Mouse (Mus musculus) CH12.LX (cell line): ENCODE measurements around the gene Rab11fip3. TPM values are rescaled to one million over a fixed set of nuclear protein-coding genes. Genes with fewer than 3 reads are reported as not detected.

Experiments used
- DNase-seq: peaks from one replicate; pipeline ENCODE4 v3.0.0-alpha.2; 2013; ENCODE audit errors: extremely low read depth
- H3K27ac ChIP-seq: 2 replicates; pipeline ENCODE4 v1.5.1; 2012; ENCODE audit warnings: low read depth, mild to moderate bottlenecking, control low read depth, moderate library complexity; ENCODE audit not compliant: insufficient read depth
- H3K27me3 ChIP-seq: replicated peaks from 2 replicates; pipeline ENCODE3; 2012; ENCODE audit warnings: inconsistent platforms
- H3K36me3 ChIP-seq, 2 experiments: replicated peaks in 1 of 2; 2 replicates each; pipeline versions ENCODE3 to v1.6.1; 2012; ENCODE audit warnings: inconsistent platforms in 1 of 2, low read length in 1 of 2, mild to moderate bottlenecking in 1 of 2, mixed read lengths in 1 of 2, moderate library complexity in 1 of 2; ENCODE audit not compliant: control insufficient read depth in 1 of 2, insufficient read depth in 1 of 2
- H3K4me1 ChIP-seq, 2 experiments: 2 replicates each; pipeline ENCODE4 v1.6.1; 2012; ENCODE audit warnings: inconsistent platforms in 1 of 2, moderate library complexity in 1 of 2; ENCODE audit not compliant: insufficient read depth in 2 of 2, control insufficient read depth in 1 of 2
- H3K4me2 ChIP-seq: 2 replicates; pipeline ENCODE4 v1.6.1; 2012; ENCODE audit warnings: low read depth, mild to moderate bottlenecking, control low read depth; ENCODE audit not compliant: poor library complexity, insufficient read depth, severe bottlenecking
- H3K4me3 ChIP-seq, 3 experiments: fragments of 150-350 bp in 1 of 3; sonication (generic) in 1 of 3; replicated peaks in 1 of 3; 2 replicates each; pipeline versions ENCODE3 to v1.5.1; 2011 to 2012; ENCODE audit warnings: low read depth in 2 of 3, low read length in 2 of 3, mild to moderate bottlenecking in 2 of 3, moderate library complexity in 2 of 3, control low read depth in 1 of 3, improper control_type of control experiment in 1 of 3, inconsistent platforms in 1 of 3, mixed read lengths in 1 of 3; ENCODE audit not compliant: poor library complexity in 1 of 3
- H3K79me2 ChIP-seq: replicated peaks from 2 replicates; pipeline ENCODE4 v1.6.1; 2012; ENCODE audit warnings: mild to moderate bottlenecking, moderate library complexity; ENCODE audit not compliant: control insufficient read depth, poor library complexity, insufficient read depth, severe bottlenecking; ENCODE audit errors: extremely low read depth
- H3K9ac ChIP-seq: 2 replicates; pipeline ENCODE4 v1.6.1; 2012; ENCODE audit warnings: low read depth, mild to moderate bottlenecking, control low read depth, moderate library complexity; ENCODE audit not compliant: insufficient read depth
- H3K9me3 ChIP-seq: replicated peaks from 2 replicates; pipeline ENCODE3; 2012; ENCODE audit warnings: low read length, inconsistent platforms, mixed read lengths
- BHLHE40 ChIP-seq: IDR thresholded peaks from 2 replicates; pipeline ENCODE4 v1.6.1; 2011; ENCODE audit warnings: mild to moderate bottlenecking, low read depth, low read length, improper control_type of control experiment
- CHD2 ChIP-seq: IDR thresholded peaks from 2 replicates; pipeline ENCODE4 v1.6.1; 2011; ENCODE audit warnings: low read length, improper control_type of control experiment
- CTCF ChIP-seq, 2 experiments: IDR thresholded peaks in 1 of 2; conservative IDR thresholded peaks in 1 of 2; 2 replicates each; pipeline ENCODE4 v1.5.1; 2011 to 2012; ENCODE audit warnings: low read depth in 2 of 2, low read length in 2 of 2, improper control_type of control experiment in 1 of 2, inconsistent platforms in 1 of 2, mild to moderate bottlenecking in 1 of 2, moderate library complexity in 1 of 2
- EP300 ChIP-seq: IDR thresholded peaks from 2 replicates; pipeline ENCODE4 v1.6.1; 2011; ENCODE audit warnings: low read length, improper control_type of control experiment
- ETS1 ChIP-seq: conservative IDR thresholded peaks from 2 replicates; pipeline ENCODE4 v1.6.1; 2012; ENCODE audit warnings: low read depth, mild to moderate bottlenecking, inconsistent platforms, low read length, improper control_type of control experiment, moderate library complexity
- HCFC1 ChIP-seq: IDR thresholded peaks from 2 replicates; pipeline ENCODE4 v1.6.1; 2012; ENCODE audit warnings: low read depth, mild to moderate bottlenecking, inconsistent platforms, low read length, improper control_type of control experiment
- IRF4 ChIP-seq: IDR thresholded peaks from 2 replicates; pipeline ENCODE4 v1.6.1; 2014; ENCODE audit warnings: low read depth, mild to moderate bottlenecking, inconsistent platforms, low read length, improper control_type of control experiment
- JUND ChIP-seq: conservative IDR thresholded peaks from 2 replicates; pipeline ENCODE4 v1.6.1; 2011; ENCODE audit warnings: low read depth, low read length, improper control_type of control experiment
- KAT2A ChIP-seq: IDR thresholded peaks from 2 replicates; pipeline ENCODE4 v1.6.1; 2012; ENCODE audit warnings: low read length, improper control_type of control experiment, inconsistent platforms; ENCODE audit not compliant: insufficient replicate concordance
- MAX ChIP-seq: IDR thresholded peaks from 2 replicates; pipeline ENCODE4 v1.6.1; 2011; ENCODE audit warnings: low read length, improper control_type of control experiment
- MEF2A ChIP-seq: IDR thresholded peaks from 2 replicates; pipeline ENCODE4 v1.6.1; 2014; ENCODE audit warnings: low read depth, mild to moderate bottlenecking, inconsistent platforms, low read length, improper control_type of control experiment, borderline replicate concordance
- NELFE ChIP-seq: IDR thresholded peaks from 2 replicates; pipeline ENCODE4 v1.6.1; 2011; ENCODE audit warnings: low read depth, low read length, improper control_type of control experiment
- NRF1 ChIP-seq: IDR thresholded peaks from 2 replicates; pipeline ENCODE4 v1.6.1; 2014; ENCODE audit warnings: low read depth, mild to moderate bottlenecking, inconsistent platforms, low read length, improper control_type of control experiment, moderate library complexity
- PAX5 ChIP-seq: IDR thresholded peaks from 2 replicates; pipeline ENCODE4 v1.6.1; 2012; ENCODE audit warnings: low read length, inconsistent platforms, mixed read lengths
- POLR2A ChIP-seq: IDR thresholded peaks from 2 replicates; pipeline ENCODE4 v1.6.1; 2011; ENCODE audit warnings: low read depth, mild to moderate bottlenecking, improper control_type of control experiment, low read length
- SIN3A ChIP-seq: IDR thresholded peaks from 2 replicates; pipeline ENCODE4 v1.6.1; 2012; ENCODE audit warnings: low read length, improper control_type of control experiment, inconsistent platforms
- SMC3 ChIP-seq: IDR thresholded peaks from 2 replicates; pipeline ENCODE4 v1.6.1; 2011; ENCODE audit warnings: low read depth, low read length, improper control_type of control experiment
- USF2 ChIP-seq: conservative IDR thresholded peaks from 2 replicates; pipeline ENCODE4 v1.6.1; 2011; ENCODE audit warnings: low read depth, low read length, improper control_type of control experiment
- ZC3H11A ChIP-seq: IDR thresholded peaks from 2 replicates; pipeline ENCODE4 v1.6.1; 2012; ENCODE audit warnings: low read depth, mild to moderate bottlenecking, inconsistent platforms, low read length, improper control_type of control experiment
- ZKSCAN1 ChIP-seq: IDR thresholded peaks from 2 replicates; pipeline ENCODE4 v1.6.1; 2012; ENCODE audit warnings: low read depth, inconsistent platforms, low read length, improper control_type of control experiment, borderline replicate concordance
- ZNF384 ChIP-seq: IDR thresholded peaks from 2 replicates; pipeline ENCODE4 v1.6.1; 2012; ENCODE audit warnings: low read depth, low read length, improper control_type of control experiment, inconsistent platforms
- dilution Hi-C: fragments of 300-500 bp; cut with MboI; formaldehyde crosslinking; loops from 2 replicates; pipeline ENCODE4 v1.14.3; 2020; ENCODE audit warnings: low sequenced_read_pairs; ENCODE audit not compliant: extremely low pct_unique_long_range_greater_than_20kb, extremely low pct_ligation_motif_present
- in situ Hi-C: fragments of 300-500 bp; cut with MboI; formaldehyde crosslinking; loops from 3 replicates; pipeline ENCODE4 v1.14.3; 2019; ENCODE audit warnings: low sequenced_read_pairs, low pct_ligation_motif_present, low pct_unique_long_range_greater_than_20kb, mixed read lengths
- polyA plus RNA-seq: library from polyadenylated mRNA; unstranded; fragments of >175 nt; gene quantifications from 2 replicates; pipeline ENCODE4 v1.2.1, GENCODE M21; 2012; ENCODE audit warnings: low read depth; ENCODE audit not compliant: insufficient read length
- total RNA-seq, 2 experiments: library from RNA; depleted of rRNA; stranded (reverse); fragments of 300-350 nt in 1 of 2; fragments of >200 nt in 1 of 2; gene quantifications; 2 replicates each; pipeline ENCODE4 v1.2.3; 2012 to 2014

Gene Rab11fip3
- total and polyA plus RNA-seq, 3 experiments: 3.5 to 7.6 (median 4.6) TPM

GRCm38 (mm10) chr17:26075246-26075645 is 5.9 kb upstream of the Rab11fip3 start:
- no peak for DNase-seq
- Histone ChIP-seq H3K4me2 (no peak overlapping the region), H3K27me3 (peaks cover 20% of the 10 kb centered on the region), H3K36me3 (no peaks in the 10 kb centered on the region), H3K79me2 (no peaks in the 10 kb centered on the region), H3K9ac (no peak overlapping the region), H3K9me3 (no peaks in the 10 kb centered on the region), H3K4me3 (no peak overlapping the region), H3K27ac (no peak overlapping the region), H3K4me1 (peaks cover 2 to 3% of the 10 kb centered on the region in 2 experiments; a peak in 2 of 4 replicates)
- in situ Hi-C loops (no loop called here), dilution Hi-C loops (no loop called here)
- no peak for TF ChIP-seq IRF4
- no peak for TF ChIP-seq PAX5
- TF ChIP-seq CTCF (conservative IDR thresholded peaks at IDR 0.05 in 1 of 2, IDR thresholded peaks at IDR 0.05 in 1 of 2; ENCODE audit: low read depth in 2 of 2, low read length in 2 of 2): no peak
- no peak for TF ChIP-seq POLR2A
- no peak for TF ChIP-seq NRF1
- no peak for TF ChIP-seq BHLHE40
- TF ChIP-seq HCFC1: no peak
- no peak for TF ChIP-seq ZKSCAN1
- no peak for TF ChIP-seq ZNF384
- TF ChIP-seq NELFE: no peak
- TF ChIP-seq SMC3: no peak
- no peak for TF ChIP-seq USF2
- no peak for TF ChIP-seq KAT2A
- no peak for TF ChIP-seq MEF2A
- TF ChIP-seq CHD2: no peak
- no peak for TF ChIP-seq SIN3A
- TF ChIP-seq ZC3H11A: no peak
- no peak for TF ChIP-seq JUND
- TF ChIP-seq MAX: no peak

- TF ChIP-seq PAX5 (no peak), MEF2A (0 out of 2 replicates have a peak, but pooled peaks have one; percentile 33), ETS1 (peak; percentile 30; the same call in 1 of the 2 replicates), ZNF384 (no peak), BHLHE40 (0 out of 2 replicates have a peak, but pooled peaks have one; percentile 12), EP300 (0 out of 2 replicates have a peak, but pooled peaks have one; percentile 10)
- H3K27me3 ChIP-seq: peaks cover 24% of the 10 kb centered on the region
- dilution Hi-C loops: no loop called here
- no peak for DNase-seq
- no peak overlapping the region for H3K27ac ChIP-seq
- H3K36me3 ChIP-seq: peaks cover 0 to 25% of the 10 kb centered on the region in 2 experiments
- peak overlapping the region; percentile 78 for H3K4me2 ChIP-seq
- H3K79me2 ChIP-seq: no peaks in the 10 kb centered on the region; the same call in 1 of the 2 replicates
- peaks cover 23 to 40% of the 10 kb centered on the region in 2 experiments for H3K4me1 ChIP-seq
- in situ Hi-C loops: no loop called here
- H3K9ac ChIP-seq: peak overlapping the region; percentile 63
- peaks cover 5% of the 10 kb centered on the region for H3K9me3 ChIP-seq
- H3K4me3 ChIP-seq: peak overlapping the region; percentile 25 to 82 (median 67)
Measured at GRCm38 (mm10) chr17:26070136-26070535, 781 bp upstream of the Rab11fip3 start.
